Mouse (Mus musculus) hindbrain, embryonic 13.5 days (tissue): ENCODE measurements around the gene Wdr91. TPM values are rescaled to one million over a fixed set of nuclear protein-coding genes. Genes with fewer than 3 reads are reported as not detected.

Experiments
- ATAC-seq: fragments of 200-750 bp; cut with Nextera tagmentation; 2 replicates; pipeline ENCODE4 v1.8.0; 2017; ENCODE audit warnings: moderate TSS enrichment; ENCODE audit not compliant: low FRiP score
- H3K27ac ChIP-seq: fragments of 300-500 bp; sonication (generic); 2 replicates; pipeline ENCODE4 v1.5.1; 2015; ENCODE audit warnings: inconsistent platforms, mild to moderate bottlenecking, moderate library complexity
- H3K27me3 ChIP-seq: fragments of 300-500 bp; sonication (generic); 2 replicates; pipeline ENCODE4 v1.6.1; 2015; ENCODE audit warnings: mild to moderate bottlenecking, inconsistent platforms
- H3K36me3 ChIP-seq: fragments of 300-500 bp; sonication (generic); 2 replicates; pipeline ENCODE4 v1.6.1; 2015; ENCODE audit warnings: mild to moderate bottlenecking, inconsistent platforms
- H3K4me1 ChIP-seq: fragments of 300-500 bp; sonication (generic); replicated peaks from 2 replicates; pipeline ENCODE4 v1.6.1; 2015; ENCODE audit warnings: inconsistent platforms
- H3K4me2 ChIP-seq: fragments of 300-500 bp; sonication (generic); 2 replicates; pipeline ENCODE4 v1.6.1; 2015; ENCODE audit warnings: inconsistent platforms, mild to moderate bottlenecking, moderate library complexity
- H3K4me3 ChIP-seq: fragments of 300-500 bp; sonication (generic); 2 replicates; pipeline ENCODE4 v1.5.1; 2015; ENCODE audit warnings: mild to moderate bottlenecking, inconsistent platforms
- H3K9ac ChIP-seq: fragments of 300-500 bp; sonication (generic); 2 replicates; pipeline ENCODE4 v1.6.1; 2015; ENCODE audit warnings: mild to moderate bottlenecking, inconsistent platforms
- H3K9me3 ChIP-seq: fragments of 300-500 bp; sonication (generic); 2 replicates; pipeline ENCODE4 v1.6.1; 2016; ENCODE audit warnings: inconsistent platforms
- WGBS: fragments of 180-500 bp; shearing (Covaris S2); methylation state at CpG from one replicate; pipeline ENCODE4 v1.1.7; 2015; 5-methylcytosine and 5-hydroxymethylcytosine counted together
- polyA plus RNA-seq: library from polyadenylated mRNA; unstranded; fragments of >200 nt; fragmentation: Nextera tagmentation; extraction: Ambion mirVana; gene quantifications from 2 replicates; pipeline ENCODE4 v1.2.1, GENCODE M21; 2015

The Wdr91 gene
- polyA plus RNA-seq, 1 experiment from 2014 or later, result 12.5 TPM

DNA sequence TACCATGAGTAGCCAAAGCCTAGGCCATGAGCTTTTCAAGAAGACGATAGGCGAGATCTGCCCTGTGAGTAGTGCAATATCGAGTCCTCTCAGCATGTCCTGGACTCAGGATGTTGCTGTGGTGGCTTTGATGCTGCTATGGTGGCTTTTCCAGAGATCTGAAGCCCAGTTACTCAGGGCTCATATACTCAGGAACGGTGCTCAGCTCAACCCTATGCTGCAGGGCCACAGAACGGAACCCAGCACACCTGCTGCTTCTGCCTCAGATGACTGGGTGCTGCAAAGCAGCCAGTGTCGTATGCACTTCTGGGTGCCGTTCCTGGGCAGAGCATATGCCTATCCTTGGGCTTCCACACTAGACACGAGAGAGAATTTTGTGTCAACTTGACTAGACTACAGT, 28.8 kb upstream of the Wdr91 start:
- no peak overlapping the region for H3K4me2 ChIP-seq
- WGBS, result 90% methylated on average over 8 of the region's 8 CpGs
- H3K27ac ChIP-seq, result no peak overlapping the region
- no peaks in the 10 kb centered on the region for H3K27me3 ChIP-seq
- H3K9ac ChIP-seq, result no peak overlapping the region
- no peaks in the 10 kb centered on the region for H3K9me3 ChIP-seq
- H3K4me1 ChIP-seq, result no peaks in the 10 kb centered on the region
- no peak overlapping the region for H3K4me3 ChIP-seq
- no peak for ATAC-seq
- no peaks in the 10 kb centered on the region for H3K36me3 ChIP-seq

- Histone ChIP-seq H3K27ac (no peak overlapping the region), H3K9me3 (no peaks in the 10 kb centered on the region), H3K9ac (no peak overlapping the region), H3K4me3 (no peak overlapping the region), H3K36me3 (no peaks in the 10 kb centered on the region), H3K4me2 (no peak overlapping the region), H3K4me1 (no peaks in the 10 kb centered on the region), H3K27me3 (no peaks in the 10 kb centered on the region)
- ATAC-seq, result no peak
- WGBS, result 60% methylated on average over 4 of the region's 4 CpGs
Measured at GRCm38 (mm10) chr6:34938929-34939325, 28.3 kb upstream of the Wdr91 start.

- no peak overlapping the region for H3K9ac ChIP-seq
- H3K4me3 ChIP-seq, result no peak overlapping the region
- H3K36me3 ChIP-seq, result no peaks in the 10 kb centered on the region
- H3K4me1 ChIP-seq, result no peaks in the 10 kb centered on the region
- no peak for ATAC-seq
- WGBS, result 74% methylated on average over 7 of the region's 7 CpGs
- no peaks in the 10 kb centered on the region for H3K9me3 ChIP-seq
- H3K27ac ChIP-seq, result no peak overlapping the region
- no peak overlapping the region for H3K4me2 ChIP-seq
- no peaks in the 10 kb centered on the region for H3K27me3 ChIP-seq
Measured at GRCm38 (mm10) chr6:34938280-34938928, 27.7 kb upstream of the Wdr91 start.

- 73% methylated on average over 5 of the region's 5 CpGs for WGBS
- Histone ChIP-seq H3K27ac (no peak overlapping the region), H3K4me3 (no peak overlapping the region), H3K4me1 (no peaks in the 10 kb centered on the region), H3K27me3 (no peaks in the 10 kb centered on the region), H3K36me3 (no peaks in the 10 kb centered on the region), H3K4me2 (no peak overlapping the region), H3K9me3 (no peaks in the 10 kb centered on the region), H3K9ac (no peak overlapping the region)
- no peak for ATAC-seq
Measured at GRCm38 (mm10) chr6:34936743-34937142, 26.1 kb upstream of the Wdr91 start.

DNA sequence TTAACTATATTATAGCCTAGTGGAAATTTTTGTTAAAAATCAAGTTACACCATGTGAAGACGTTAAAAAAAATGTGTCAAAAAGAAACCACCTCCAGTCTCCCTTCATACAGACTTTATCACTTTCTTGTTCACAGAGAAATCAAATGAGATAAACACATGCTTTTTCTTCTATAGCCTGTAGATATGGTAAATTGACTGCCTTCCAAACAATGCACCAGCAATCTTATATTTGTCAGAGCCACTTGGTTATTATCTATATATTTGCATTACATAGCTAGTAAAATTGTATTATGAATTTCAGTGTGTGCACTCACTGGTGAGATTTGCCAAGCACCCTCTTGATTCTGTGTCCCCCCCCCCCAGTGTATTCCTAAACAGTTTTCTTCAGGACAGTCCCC, 22.0 kb upstream of the Wdr91 start:
- Histone ChIP-seq H3K27me3 (no peaks in the 10 kb centered on the region), H3K27ac (no peak overlapping the region), H3K4me2 (no peak overlapping the region), H3K4me3 (no peak overlapping the region), H3K9me3 (no peaks in the 10 kb centered on the region), H3K9ac (no peak overlapping the region), H3K36me3 (no peaks in the 10 kb centered on the region), H3K4me1 (no peaks in the 10 kb centered on the region)
- no peak for ATAC-seq
- WGBS, result 96% methylated on average over 1 of the region's 1 CpGs

DNA sequence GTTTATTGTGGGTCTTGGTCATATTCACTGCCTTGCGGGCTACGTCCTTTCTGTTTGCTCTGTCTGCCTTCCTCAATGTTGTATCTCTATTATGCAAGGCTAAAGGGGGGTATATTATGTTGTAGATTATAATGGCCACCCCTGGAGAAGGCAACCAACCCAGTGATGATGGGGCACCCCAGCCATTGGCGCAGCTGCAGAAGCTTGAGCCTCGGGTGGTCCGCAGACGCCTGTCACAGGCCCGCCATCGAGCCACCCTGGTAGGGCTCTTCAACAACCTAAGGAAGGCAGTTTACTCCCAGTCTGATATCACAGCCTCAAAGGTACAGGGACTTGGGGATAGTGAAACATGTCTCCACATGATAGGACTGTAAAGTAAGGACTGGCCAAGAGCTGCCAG, 16.9 kb upstream of the Wdr91 start:
- Histone ChIP-seq H3K9ac (no peak overlapping the region), H3K4me3 (no peak overlapping the region), H3K36me3 (no peaks in the 10 kb centered on the region), H3K4me1 (no peaks in the 10 kb centered on the region), H3K27me3 (no peaks in the 10 kb centered on the region), H3K4me2 (no peak overlapping the region), H3K9me3 (no peaks in the 10 kb centered on the region), H3K27ac (no peak overlapping the region)
- WGBS, result 93% methylated on average over 8 of the region's 8 CpGs
- ATAC-seq, result no peak

- Histone ChIP-seq H3K27me3 (no peaks in the 10 kb centered on the region), H3K9ac (no peak overlapping the region), H3K36me3 (no peaks in the 10 kb centered on the region), H3K27ac (no peak overlapping the region), H3K4me2 (no peak overlapping the region), H3K4me1 (no peaks in the 10 kb centered on the region), H3K4me3 (no peak overlapping the region), H3K9me3 (no peaks in the 10 kb centered on the region)
- no peak for ATAC-seq
- WGBS, result 38% methylated on average over 4 of the region's 4 CpGs
Measured at GRCm38 (mm10) chr6:34927156-34927555, 16.5 kb upstream of the Wdr91 start.

DNA sequence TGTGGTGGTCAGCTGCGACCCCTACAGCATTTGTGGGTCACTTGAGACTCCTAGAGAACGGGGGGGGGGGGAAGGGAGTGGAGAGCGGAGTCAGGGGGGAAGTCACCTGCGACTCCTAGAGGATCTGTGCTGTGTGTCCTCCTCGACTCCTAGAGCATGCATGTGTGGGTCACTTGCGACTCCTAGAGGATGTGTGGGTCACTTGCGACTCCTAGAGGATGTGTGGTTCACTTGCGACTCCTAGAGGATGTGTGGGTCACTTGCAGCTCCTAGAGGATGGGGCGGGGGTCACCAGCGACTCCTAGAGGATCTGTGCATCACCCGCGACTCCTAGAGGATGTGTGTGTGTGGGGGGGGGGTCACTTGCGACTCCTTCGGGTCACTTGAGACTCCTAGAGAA, 11.3 kb upstream of the Wdr91 start:
- 64% methylated on average over 14 of the region's 14 CpGs for WGBS
- H3K36me3 ChIP-seq, result no peaks in the 10 kb centered on the region
- no peaks in the 10 kb centered on the region for H3K27me3 ChIP-seq
- ATAC-seq, result no peak
- H3K4me2 ChIP-seq, result no peak overlapping the region
- no peak overlapping the region for H3K4me3 ChIP-seq
- no peak overlapping the region for H3K9ac ChIP-seq
- no peaks in the 10 kb centered on the region for H3K4me1 ChIP-seq
- H3K9me3 ChIP-seq, result no peaks in the 10 kb centered on the region
- no peak overlapping the region for H3K27ac ChIP-seq

DNA sequence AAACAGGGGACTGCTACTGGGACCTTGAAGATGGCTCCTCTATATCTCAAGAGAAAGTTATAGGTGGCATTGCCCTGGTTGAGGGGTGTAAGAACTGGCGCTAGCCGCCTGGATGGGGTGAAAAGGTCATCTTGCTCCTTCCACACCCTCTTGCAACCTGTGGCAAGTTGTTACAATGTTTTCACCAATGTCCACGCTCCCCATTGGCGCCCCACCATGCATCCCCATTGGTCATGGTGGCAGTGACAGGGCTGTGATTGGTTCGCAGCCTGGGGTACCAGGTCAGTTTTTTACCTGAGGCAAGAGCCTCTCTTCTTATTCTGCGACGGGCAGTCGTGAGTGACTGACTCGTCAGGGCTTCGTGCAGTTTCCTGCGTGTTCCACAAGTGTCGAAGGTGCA, 10.0 kb upstream of the Wdr91 start:
- Histone ChIP-seq H3K4me1 (no peaks in the 10 kb centered on the region), H3K9ac (no peak overlapping the region), H3K36me3 (no peaks in the 10 kb centered on the region), H3K27me3 (no peaks in the 10 kb centered on the region), H3K4me3 (no peak overlapping the region), H3K4me2 (no peak overlapping the region), H3K9me3 (no peaks in the 10 kb centered on the region), H3K27ac (no peak overlapping the region)
- WGBS, result 93% methylated on average over 12 of the region's 12 CpGs
- ATAC-seq, result no peak

DNA sequence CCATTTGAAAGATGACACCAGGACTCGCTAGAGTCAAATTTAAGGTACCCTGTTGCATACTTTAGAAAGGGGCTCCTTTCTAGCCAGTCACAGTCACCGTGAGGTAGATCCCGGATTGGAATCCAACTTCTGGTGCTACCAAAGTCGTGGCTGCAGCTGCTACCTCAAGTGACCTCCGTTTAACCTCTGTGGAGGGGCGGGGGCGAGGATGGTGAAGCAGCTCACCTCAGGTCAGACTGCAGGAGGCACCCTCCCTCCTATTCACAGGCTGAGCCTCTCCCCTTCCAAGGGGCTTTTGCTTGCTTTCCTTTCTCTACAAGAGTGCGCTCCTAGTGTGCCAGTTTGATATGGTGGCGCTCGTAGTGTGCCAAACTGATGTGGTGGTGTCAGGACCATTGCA, 9.3 kb upstream of the Wdr91 start, which contains the start of gene Stra8:
Gene Stra8 (plus strand): TSS at position 208 of the 400 bp plus-strand sequence.
- no peak for ATAC-seq
- H3K9me3 ChIP-seq, result no peaks in the 10 kb centered on the region
- H3K27me3 ChIP-seq, result no peaks in the 10 kb centered on the region
- H3K9ac ChIP-seq, result no peak within 1 kb of the TSS
- no peak within 1 kb of the TSS for H3K4me3 ChIP-seq
- H3K36me3 ChIP-seq, result no peaks in the 10 kb centered on the region
- no peak within 1 kb of the TSS for H3K4me2 ChIP-seq
- H3K27ac ChIP-seq, result no peak within 1 kb of the TSS
- 43% methylated on average over 10 of the region's 10 CpGs for WGBS
- H3K4me1 ChIP-seq, result no peaks in the 10 kb centered on the region

GRCm38 (mm10) chr6:34919146-34919545, 8.5 kb upstream of the Wdr91 start:
- H3K9me3 ChIP-seq, result no peaks in the 10 kb centered on the region
- no peaks in the 10 kb centered on the region for H3K36me3 ChIP-seq
- ATAC-seq, result no peak
- H3K27me3 ChIP-seq, result no peaks in the 10 kb centered on the region
- H3K4me1 ChIP-seq, result no peaks in the 10 kb centered on the region
- no peak overlapping the region for H3K27ac ChIP-seq
- H3K4me2 ChIP-seq, result no peak overlapping the region
- WGBS, result 88% methylated on average over 7 of the region's 7 CpGs
- H3K4me3 ChIP-seq, result no peak overlapping the region
- H3K9ac ChIP-seq, result no peak overlapping the region

DNA sequence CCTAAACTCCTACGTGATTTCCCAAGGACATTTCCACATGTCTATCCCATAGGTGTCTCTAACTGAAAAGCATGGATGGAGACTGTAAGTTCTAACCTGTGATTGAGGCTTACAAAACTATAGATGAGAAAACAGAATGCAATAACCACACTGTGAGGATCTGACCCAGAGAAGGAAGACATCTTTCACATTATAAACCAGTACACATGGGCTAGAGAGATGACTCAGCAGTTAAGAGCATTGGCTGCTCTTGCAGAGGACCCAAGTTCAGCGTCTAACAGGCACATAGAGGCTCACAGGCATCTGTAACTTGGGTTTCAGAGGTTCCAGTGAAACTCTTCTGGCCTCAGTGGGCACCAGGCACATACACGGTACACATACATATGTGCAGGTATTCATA, 3.8 kb upstream of the Wdr91 start:
- no peaks in the 10 kb centered on the region for H3K9me3 ChIP-seq
- no peak overlapping the region for H3K4me2 ChIP-seq
- H3K4me3 ChIP-seq, result no peak overlapping the region
- ATAC-seq, result no peak
- no peaks in the 10 kb centered on the region for H3K36me3 ChIP-seq
- peaks cover 7% of the 10 kb centered on the region for H3K4me1 ChIP-seq
- 92% methylated on average over 3 of the region's 3 CpGs for WGBS
- no peak overlapping the region for H3K9ac ChIP-seq
- H3K27me3 ChIP-seq, result no peaks in the 10 kb centered on the region
- no peak overlapping the region for H3K27ac ChIP-seq

- Histone ChIP-seq H3K9ac (no peak overlapping the region), H3K4me3 (no peak overlapping the region), H3K27me3 (no peaks in the 10 kb centered on the region), H3K36me3 (0 out of 2 replicates have a peak, but pooled peaks cover 4% of the 10 kb centered on the region), H3K9me3 (no peaks in the 10 kb centered on the region), H3K4me2 (no peak overlapping the region), H3K4me1 (peaks cover 16% of the 10 kb centered on the region), H3K27ac (no peak overlapping the region)
- no peak for ATAC-seq
- 90% methylated on average over 13 of the region's 13 CpGs for WGBS
Measured at GRCm38 (mm10) chr6:34913341-34914040, 2.8 kb upstream of the Wdr91 start.
